Mouse (Mus musculus) forebrain, embryonic 10.5 days (tissue): Measurements from ENCODE around the gene Ank3. TPM values are rescaled to one million over a fixed set of nuclear protein-coding genes. Genes with fewer than 3 reads are reported as not detected.
A peak's percentile ranks its signal among the peaks of the same experiment; 100 is the strongest.

Experiments used
- DNase-seq: peaks from one replicate; pipeline ENCODE4 v3.0.0-alpha.2; 2017; ENCODE audit warnings: low spot score; ENCODE audit errors: extremely low spot score
- H3K27ac ChIP-seq: fragments of 300-500 bp; sonication (generic); 2 replicates; pipeline ENCODE4 v1.5.1; 2016; ENCODE audit warnings: mild to moderate bottlenecking
- H3K27me3 ChIP-seq: fragments of 300-500 bp; sonication (generic); 2 replicates; pipeline ENCODE4 v1.6.1; 2016; ENCODE audit warnings: mild to moderate bottlenecking; ENCODE audit not compliant: poor library complexity, severe bottlenecking
- H3K36me3 ChIP-seq: fragments of 300-500 bp; sonication (generic); replicated peaks from 2 replicates; pipeline ENCODE4 v1.6.1; 2016; ENCODE audit warnings: mild to moderate bottlenecking, moderate library complexity
- H3K4me1 ChIP-seq: fragments of 300-500 bp; sonication (generic); 2 replicates; pipeline ENCODE4 v1.6.1; 2016
- H3K4me3 ChIP-seq: fragments of 300-500 bp; sonication (generic); 2 replicates; pipeline ENCODE4 v1.5.1; 2016; ENCODE audit warnings: mild to moderate bottlenecking, moderate library complexity
- H3K9me3 ChIP-seq: fragments of 300-500 bp; sonication (generic); 2 replicates; pipeline ENCODE4 v1.6.1; 2016; ENCODE audit warnings: mild to moderate bottlenecking, moderate library complexity
- WGBS: fragments of 180-500 bp; shearing (Covaris S2); methylation state at CpG from one replicate; pipeline ENCODE4 v1.1.7; 2016; 5-methylcytosine and 5-hydroxymethylcytosine counted together
- polyA plus RNA-seq: library from polyadenylated mRNA; unstranded; fragments of >200 nt; fragmentation: Nextera tagmentation; extraction: Ambion mirVana; gene quantifications from 2 replicates; pipeline ENCODE4 v1.2.1, GENCODE M21; 2016

Gene Ank3
- polyA plus RNA-seq, 1 experiment from 2014 or later: 24.8 TPM

GRCm38 (mm10) chr10:69927012-69927411 lies 528.4 kb downstream of the Ank3 start:
- WGBS: 8% methylated on average over 9 of the region's 9 CpGs
- Histone ChIP-seq H3K27ac (peak overlapping the region; percentile 81), H3K4me3 (peak overlapping the region; percentile 54), H3K4me1 (peaks cover 51% of the 10 kb centered on the region), H3K9me3 (no peaks in the 10 kb centered on the region), H3K27me3 (peaks cover 17% of the 10 kb centered on the region), H3K36me3 (peaks cover 12% of the 10 kb centered on the region)
- DNase-seq: no peak

- no peaks in the 10 kb centered on the region for H3K9me3 ChIP-seq
- WGBS: 56% methylated on average over 7 of the region's 7 CpGs
- no peak for DNase-seq
These were observed 529.8 kb downstream of the Ank3 start for GRCm38 (mm10) chr10:69928358-69928757.

GRCm38 (mm10) chr10:69930503-69930902 lies 531.9 kb downstream of the Ank3 start:
- Histone ChIP-seq H3K27ac (no peak overlapping the region), H3K4me1 (peaks cover 31% of the 10 kb centered on the region), H3K9me3 (no peaks in the 10 kb centered on the region), H3K4me3 (no peak overlapping the region), H3K27me3 (peaks cover 8% of the 10 kb centered on the region), H3K36me3 (peaks cover 39% of the 10 kb centered on the region)
- WGBS: 93% methylated on average over 8 of the region's 8 CpGs
- no peak for DNase-seq

More at GRCm38 (mm10) chr10:69928358-69928757, 529.8 kb downstream of the Ank3 start:
- H3K27me3 ChIP-seq: peaks cover 15% of the 10 kb centered on the region
- H3K4me3 ChIP-seq: no peak overlapping the region
- peaks cover 21% of the 10 kb centered on the region for H3K36me3 ChIP-seq
- H3K27ac ChIP-seq: no peak overlapping the region
- H3K4me1 ChIP-seq: peaks cover 51% of the 10 kb centered on the region

- Histone ChIP-seq H3K27ac (no peak overlapping the region), H3K9me3 (no peaks in the 10 kb centered on the region), H3K27me3 (no peaks in the 10 kb centered on the region), H3K4me1 (no peaks in the 10 kb centered on the region), H3K4me3 (no peak overlapping the region), H3K36me3 (peaks cover 50% of the 10 kb centered on the region)
- DNase-seq: no peak
- WGBS: 95% methylated on average over 5 of the region's 5 CpGs
These were observed 538.0 kb downstream of the Ank3 start for GRCm38 (mm10) chr10:69936443-69937067.

GRCm38 (mm10) chr10:69937291-69937921 lies 538.8 kb downstream of the Ank3 start:
- Histone ChIP-seq H3K36me3 (peaks cover 50% of the 10 kb centered on the region), H3K4me1 (peaks cover 2% of the 10 kb centered on the region), H3K9me3 (no peaks in the 10 kb centered on the region), H3K4me3 (no peak overlapping the region), H3K27me3 (no peaks in the 10 kb centered on the region), H3K27ac (no peak overlapping the region)
- WGBS: 89% methylated on average over 7 of the region's 7 CpGs
- DNase-seq: no peak

GRCm38 (mm10) chr10:69939144-69939543 lies 540.6 kb downstream of the Ank3 start:
- 92% methylated on average over 7 of the region's 7 CpGs for WGBS
- H3K4me3 ChIP-seq: no peak overlapping the region
- peaks cover 35% of the 10 kb centered on the region for H3K36me3 ChIP-seq
- no peaks in the 10 kb centered on the region for H3K9me3 ChIP-seq
- no peak overlapping the region for H3K27ac ChIP-seq
- H3K4me1 ChIP-seq: peaks cover 20% of the 10 kb centered on the region
- H3K27me3 ChIP-seq: no peaks in the 10 kb centered on the region
- DNase-seq: no peak

GRCm38 (mm10) chr10:69939966-69940365 lies 541.4 kb downstream of the Ank3 start:
- Histone ChIP-seq H3K27me3 (no peaks in the 10 kb centered on the region), H3K27ac (no peak overlapping the region), H3K4me3 (no peak overlapping the region), H3K36me3 (peaks cover 29% of the 10 kb centered on the region), H3K4me1 (peaks cover 28% of the 10 kb centered on the region), H3K9me3 (no peaks in the 10 kb centered on the region)
- 76% methylated on average over 7 of the region's 7 CpGs for WGBS
- no peak for DNase-seq

- Histone ChIP-seq H3K4me3 (no peak overlapping the region), H3K36me3 (peaks cover 19% of the 10 kb centered on the region)
- WGBS: 95% methylated on average over 7 of the region's 7 CpGs
These were observed 542.4 kb downstream of the Ank3 start for GRCm38 (mm10) chr10:69941001-69941400.

GRCm38 (mm10) chr10:69944845-69945244 lies 546.3 kb downstream of the Ank3 start:
- Histone ChIP-seq H3K9me3 (no peaks in the 10 kb centered on the region), H3K27me3 (no peaks in the 10 kb centered on the region), H3K27ac (no peak overlapping the region), H3K4me1 (peaks cover 40% of the 10 kb centered on the region), H3K4me3 (no peak overlapping the region), H3K36me3 (peaks cover 3% of the 10 kb centered on the region; the same call in 1 of the 2 replicates)
- WGBS: 93% methylated on average over 9 of the region's 9 CpGs
- DNase-seq: no peak

More at GRCm38 (mm10) chr10:69941001-69941400, 542.4 kb downstream of the Ank3 start:
- DNase-seq: no peak
- Histone ChIP-seq H3K27ac (no peak overlapping the region), H3K27me3 (no peaks in the 10 kb centered on the region), H3K9me3 (no peaks in the 10 kb centered on the region), H3K4me1 (peaks cover 38% of the 10 kb centered on the region)

- Histone ChIP-seq H3K4me1 (peaks cover 40% of the 10 kb centered on the region), H3K9me3 (no peaks in the 10 kb centered on the region), H3K27ac (no peak overlapping the region), H3K4me3 (no peak overlapping the region), H3K27me3 (no peaks in the 10 kb centered on the region), H3K36me3 (no peaks in the 10 kb centered on the region; the same call in 1 of the 2 replicates)
- WGBS: 78% methylated on average over 8 of the region's 8 CpGs
- no peak for DNase-seq
These were observed 547.3 kb downstream of the Ank3 start for GRCm38 (mm10) chr10:69945870-69946269.

- no peak for DNase-seq
- Histone ChIP-seq H3K36me3 (no peaks in the 10 kb centered on the region; the same call in 1 of the 2 replicates), H3K27ac (no peak overlapping the region), H3K4me1 (peaks cover 40% of the 10 kb centered on the region), H3K27me3 (no peaks in the 10 kb centered on the region), H3K9me3 (no peaks in the 10 kb centered on the region), H3K4me3 (no peak overlapping the region)
- WGBS: 85% methylated on average over 8 of the region's 8 CpGs
These were observed 547.7 kb downstream of the Ank3 start for GRCm38 (mm10) chr10:69946271-69946670.

GRCm38 (mm10) chr10:69947093-69947492 lies 548.5 kb downstream of the Ank3 start:
- Histone ChIP-seq H3K36me3 (no peaks in the 10 kb centered on the region), H3K27ac (no peak overlapping the region), H3K27me3 (no peaks in the 10 kb centered on the region), H3K9me3 (no peaks in the 10 kb centered on the region), H3K4me3 (no peak overlapping the region), H3K4me1 (peaks cover 40% of the 10 kb centered on the region)
- WGBS: 92% methylated on average over 6 of the region's 6 CpGs
- DNase-seq: no peak

GRCm38 (mm10) chr10:69950236-69950918 lies 551.8 kb downstream of the Ank3 start:
- Histone ChIP-seq H3K36me3 (0 out of 2 replicates have a peak, but pooled peaks cover 3% of the 10 kb centered on the region), H3K4me1 (peaks cover 8% of the 10 kb centered on the region), H3K9me3 (no peaks in the 10 kb centered on the region), H3K4me3 (no peak overlapping the region), H3K27ac (no peak overlapping the region), H3K27me3 (no peaks in the 10 kb centered on the region)
- WGBS: 92% methylated on average over 11 of the region's 11 CpGs
- DNase-seq: no peak
